Mouse (Mus musculus) ovary, adult 18-20 months (tissue): ENCODE results near the gene Aldh3b1.

ENCODE experiments used
- DNase-seq: peaks from one replicate; pipeline ENCODE4 v3.0.0; 2022; ENCODE audit warnings: low spot score, mixed read lengths

Aldh3b1 gene

DNA sequence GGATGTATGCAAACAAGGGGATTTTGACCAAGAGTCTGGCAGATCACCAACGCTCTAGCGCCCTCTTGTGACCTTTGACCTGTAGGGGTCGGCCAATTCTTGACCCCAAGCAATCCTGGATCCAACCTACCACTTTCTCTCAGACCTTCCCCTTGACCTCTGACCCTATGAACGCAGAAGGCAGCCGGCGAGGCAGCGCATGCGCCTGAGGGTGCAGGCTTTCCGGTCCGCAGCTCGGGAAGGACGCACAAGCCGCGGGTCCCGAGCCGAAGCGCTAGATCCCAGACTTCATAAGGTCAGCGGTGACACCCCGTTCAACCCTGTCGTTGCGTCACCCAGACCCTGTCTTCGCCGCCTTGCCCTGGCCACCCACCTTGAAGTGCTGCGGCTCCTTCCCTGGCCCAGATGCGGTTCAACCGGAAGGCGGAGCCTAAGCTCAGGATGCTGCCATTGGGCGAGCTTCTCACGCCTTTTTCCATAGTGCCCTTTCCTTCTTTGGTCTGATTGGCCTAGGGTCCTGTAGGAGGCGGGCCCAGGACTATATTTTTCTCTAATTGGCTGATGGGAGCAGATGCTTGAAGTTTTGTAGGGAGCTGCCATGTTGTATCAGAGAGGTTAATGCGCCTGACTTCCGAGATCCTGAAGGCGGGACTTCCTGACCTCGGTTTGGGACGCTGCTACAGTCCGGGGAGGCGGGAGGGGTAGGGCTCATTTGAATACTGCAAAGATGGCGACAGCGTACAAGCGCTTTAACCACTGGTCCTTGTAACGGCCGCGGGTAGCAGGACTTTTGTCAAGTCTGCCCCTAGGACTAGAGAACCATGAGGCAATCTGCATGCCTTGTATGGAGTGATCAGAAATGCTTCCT is 17.0 kb downstream of the Aldh3b1 start, which contains the start of gene Ndufs8:
Gene Ndufs8, minus strand, starts transcription at position 438 of the 868 bp plus-strand sequence.
- DNase-seq = peak; percentile 95

GRCm38 (mm10) chr19:3910206-3910605 is 19.4 kb downstream of the Aldh3b1 start:
- DNase-seq = no peak

GRCm38 (mm10) chr19:3907876-3908660 is 21.5 kb downstream of the Aldh3b1 start:
- no peak for DNase-seq

DNA sequence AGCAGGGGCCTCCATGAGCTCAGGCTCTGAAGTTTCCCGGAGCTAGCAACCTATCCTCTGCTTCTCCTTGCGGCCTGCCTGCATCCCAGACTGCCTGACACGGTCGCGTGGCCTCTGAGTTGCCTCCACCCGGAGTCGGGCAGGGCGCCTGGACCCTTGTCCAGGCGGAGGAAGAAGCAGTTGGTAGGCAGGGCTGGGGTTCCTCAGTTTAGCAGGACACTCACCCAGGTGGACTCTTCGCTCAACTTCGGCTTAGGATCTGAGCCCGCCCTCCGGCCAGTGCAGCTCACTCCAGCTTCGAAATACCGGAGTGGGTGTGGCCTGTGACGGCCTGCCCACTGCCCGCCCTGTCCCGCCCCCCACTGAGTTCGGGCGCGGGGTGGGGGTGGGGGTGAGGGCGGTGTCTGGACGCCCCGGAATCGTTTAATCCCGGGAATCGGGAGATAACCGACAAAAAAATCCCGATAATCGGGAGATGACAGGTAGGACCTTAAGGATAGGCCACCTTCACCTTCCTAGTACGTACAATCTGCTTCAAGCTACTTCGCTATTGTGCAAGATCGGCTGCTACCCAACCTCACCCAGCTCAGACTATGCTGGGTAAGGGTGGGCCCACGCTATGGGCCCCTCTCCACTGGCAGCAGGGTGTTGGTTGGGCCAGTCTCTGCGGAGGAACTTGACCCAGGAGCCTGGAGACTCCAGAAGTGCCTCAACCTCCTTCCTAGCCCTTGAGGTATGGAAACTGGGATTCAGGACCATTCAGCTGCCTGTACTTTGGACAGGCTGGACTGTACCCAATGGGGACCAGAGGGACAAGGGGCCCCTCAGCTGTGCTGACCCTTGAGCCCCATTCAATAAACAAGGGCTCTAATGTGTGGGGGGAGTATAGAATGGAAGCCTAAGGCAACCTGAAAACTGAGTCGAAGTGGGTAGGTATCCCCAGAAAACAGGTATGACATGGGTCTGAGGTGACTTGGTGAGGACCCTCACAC is 22.5 kb downstream of the Aldh3b1 start, which contains the start of gene Tcirg1:
Gene Tcirg1, minus strand, starts transcription at position 339 of the 992 bp plus-strand sequence.
- peak; percentile 80 for DNase-seq

DNA sequence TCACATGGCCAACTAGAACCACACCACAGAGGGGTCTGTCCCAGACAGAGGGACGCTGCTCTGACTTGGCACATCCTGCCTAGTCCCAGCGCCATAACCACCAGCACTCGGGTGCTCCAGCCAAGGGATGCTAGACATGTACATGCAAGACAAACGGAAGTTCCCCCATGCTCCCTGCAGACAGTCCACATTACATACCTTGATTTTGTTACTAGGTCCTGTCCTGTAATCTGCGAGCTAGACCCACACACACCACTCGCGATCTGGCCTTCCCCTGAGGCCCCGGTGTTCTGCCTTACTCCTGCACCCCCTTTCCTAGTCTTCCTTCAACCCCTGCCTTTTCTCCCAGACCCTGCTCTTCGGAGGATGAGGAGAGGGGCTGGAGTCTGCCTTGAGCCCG is 23.3 kb downstream of the Aldh3b1 start:
- no peak for DNase-seq

- DNase-seq = no peak
These were observed 24.2 kb downstream of the Aldh3b1 start for GRCm38 (mm10) chr19:3905261-3905969.

DNA sequence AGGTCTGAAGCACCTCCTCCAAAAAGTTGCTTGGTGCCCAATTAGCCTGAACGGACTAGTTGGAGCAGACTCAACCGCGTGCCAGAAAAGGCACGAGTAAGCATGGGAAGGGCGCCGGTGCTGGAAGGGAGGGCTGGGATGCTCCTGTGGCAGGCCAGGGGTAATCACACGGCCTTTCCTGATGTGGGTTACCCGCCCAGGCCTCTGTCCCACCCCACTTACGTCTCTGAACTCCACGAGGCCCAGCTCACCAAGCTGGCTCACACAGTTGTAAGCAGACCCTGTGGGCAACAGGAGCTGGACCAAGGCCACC is 25.3 kb downstream of the Aldh3b1 start:
- no peak for DNase-seq

DNA sequence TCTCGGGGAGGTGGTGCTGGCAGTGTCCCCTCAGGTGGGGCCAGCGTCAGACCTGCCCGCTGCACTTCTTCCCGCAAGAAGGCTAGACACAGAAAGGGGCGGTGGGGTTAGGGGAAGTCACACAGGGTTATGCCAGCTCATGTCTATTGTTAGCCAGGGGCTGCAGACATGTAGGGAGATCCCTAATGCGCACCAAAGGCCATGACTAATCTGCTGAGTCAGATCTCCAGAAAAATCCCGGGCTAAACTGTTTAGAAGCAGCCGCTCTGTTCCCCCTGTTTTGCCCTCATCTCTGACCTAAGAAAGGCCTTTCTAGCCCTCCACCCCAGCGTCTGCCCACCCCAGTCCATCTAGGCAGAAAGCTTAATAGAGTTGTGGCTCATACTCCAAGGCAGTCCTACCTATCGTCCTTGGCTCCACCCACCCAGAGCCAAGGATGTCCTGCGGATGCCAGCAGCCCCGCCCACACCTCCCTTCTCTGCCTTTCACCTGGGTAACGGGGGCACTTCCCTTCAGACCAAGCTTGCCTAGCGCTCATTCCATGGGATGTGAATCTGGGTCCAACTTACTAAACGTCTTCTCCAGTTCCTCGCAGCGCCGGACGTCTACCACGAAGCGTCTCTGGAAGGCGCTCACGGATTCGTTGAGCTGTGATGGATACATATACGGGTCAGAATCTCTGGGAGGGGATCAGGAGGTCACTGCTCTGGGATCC is 25.8 kb downstream of the Aldh3b1 start:
- no peak for DNase-seq

- DNase-seq = no peak
These were observed 26.6 kb downstream of the Aldh3b1 start for GRCm38 (mm10) chr19:3902966-3903365.

DNA sequence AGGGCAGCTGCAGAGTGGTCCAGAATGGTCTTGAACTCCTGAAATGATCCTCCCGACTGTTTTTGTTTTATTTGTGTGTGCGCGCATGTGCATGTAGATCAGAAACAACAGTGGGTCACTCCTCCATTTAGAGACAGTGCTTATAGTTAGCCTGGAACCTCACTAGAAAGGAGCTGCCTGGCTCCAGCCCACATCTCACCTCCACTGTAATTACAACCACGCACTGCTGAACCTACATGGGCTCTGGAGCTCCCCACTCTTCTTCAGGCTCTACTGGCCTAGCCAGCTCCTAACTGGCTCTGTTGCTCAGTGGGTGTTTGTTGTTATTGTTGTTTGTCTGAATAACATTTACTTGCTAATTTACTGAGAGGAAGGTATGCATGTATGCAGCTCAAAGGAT is 30.0 kb downstream of the Aldh3b1 start:
- DNase-seq = no peak

DNA sequence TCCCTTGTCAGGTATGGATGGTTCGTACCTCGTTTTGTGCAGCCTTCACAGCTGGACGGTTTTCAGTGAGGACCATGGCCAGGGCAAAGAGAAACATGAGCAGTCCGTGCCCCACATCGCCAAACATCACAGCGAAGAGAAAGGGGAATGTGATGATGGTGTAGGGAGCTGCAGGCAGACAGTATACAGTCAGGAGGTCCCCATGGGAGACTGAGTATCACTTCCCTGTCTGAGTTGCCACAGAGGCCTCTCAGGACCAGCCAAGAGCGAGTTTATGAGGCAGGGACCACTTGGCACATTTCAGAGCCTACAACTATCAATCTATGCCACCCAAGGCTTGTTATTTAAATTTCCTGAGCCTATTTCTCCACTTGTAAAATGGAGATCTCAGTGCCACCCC is 30.7 kb downstream of the Aldh3b1 start:
- no peak for DNase-seq

GRCm38 (mm10) chr19:3897557-3897956 is 32.1 kb downstream of the Aldh3b1 start:
- no peak for DNase-seq

DNA sequence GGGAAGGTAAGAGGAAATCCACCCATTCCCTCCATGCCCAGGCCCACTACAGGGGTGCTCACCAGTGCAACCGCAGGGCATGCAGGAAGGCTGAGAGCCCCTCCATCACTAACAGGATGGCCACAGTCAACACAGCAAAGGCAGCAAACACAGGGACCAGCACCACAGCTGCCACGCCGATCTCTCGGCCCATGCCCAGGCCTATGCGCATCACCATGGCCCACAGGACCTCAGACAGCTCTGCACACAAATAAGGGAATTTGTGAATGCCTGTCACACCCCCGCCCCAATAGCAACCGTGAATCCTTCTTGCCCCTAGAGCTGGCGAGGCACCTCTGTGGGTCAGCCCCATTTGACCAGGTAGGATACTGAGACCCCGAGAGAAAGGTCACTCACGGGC is 33.4 kb downstream of the Aldh3b1 start:
- DNase-seq = no peak

DNA sequence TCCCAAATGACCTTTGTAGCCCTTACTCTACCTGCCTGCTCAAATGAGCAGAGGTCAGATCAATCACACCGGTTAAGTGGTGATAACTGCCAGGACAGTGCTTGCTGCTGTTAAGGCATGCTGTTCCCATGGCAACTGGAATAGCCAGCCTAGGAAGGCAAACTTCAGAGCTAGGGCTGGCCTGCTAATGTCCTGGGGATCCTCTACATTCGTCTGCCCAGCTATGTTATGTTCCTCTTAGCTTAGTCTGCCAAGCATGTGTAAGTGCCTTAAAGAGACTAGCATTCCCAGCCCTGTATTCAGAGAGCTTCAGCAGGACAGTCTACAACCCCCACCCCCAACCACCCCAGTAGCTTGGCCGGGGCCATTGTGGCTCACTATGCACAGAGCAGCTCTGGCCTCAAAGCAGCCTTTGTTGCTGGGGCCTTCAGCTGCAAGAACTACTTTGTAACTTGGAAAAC is 34.4 kb downstream of the Aldh3b1 start:
- no peak for DNase-seq

DNA sequence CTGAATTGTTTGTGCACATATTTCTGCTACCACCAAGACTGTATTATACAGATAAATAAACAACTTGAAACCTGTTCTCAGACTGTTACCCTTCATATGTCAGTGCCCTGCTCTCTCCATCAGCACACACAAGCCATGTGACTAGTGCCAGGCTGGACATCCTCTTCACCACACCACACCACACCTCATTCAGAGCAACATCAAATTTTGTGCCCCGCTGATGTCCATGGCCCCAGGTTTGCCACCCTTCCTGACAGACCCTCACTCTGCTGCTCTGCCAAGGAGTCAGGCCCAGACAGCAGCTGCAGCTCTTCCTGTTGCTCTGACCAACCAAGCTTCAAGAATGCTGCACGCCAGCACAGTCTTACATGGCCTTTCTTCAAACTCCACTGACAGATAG is 35.3 kb downstream of the Aldh3b1 start:
- no peak for DNase-seq

DNA sequence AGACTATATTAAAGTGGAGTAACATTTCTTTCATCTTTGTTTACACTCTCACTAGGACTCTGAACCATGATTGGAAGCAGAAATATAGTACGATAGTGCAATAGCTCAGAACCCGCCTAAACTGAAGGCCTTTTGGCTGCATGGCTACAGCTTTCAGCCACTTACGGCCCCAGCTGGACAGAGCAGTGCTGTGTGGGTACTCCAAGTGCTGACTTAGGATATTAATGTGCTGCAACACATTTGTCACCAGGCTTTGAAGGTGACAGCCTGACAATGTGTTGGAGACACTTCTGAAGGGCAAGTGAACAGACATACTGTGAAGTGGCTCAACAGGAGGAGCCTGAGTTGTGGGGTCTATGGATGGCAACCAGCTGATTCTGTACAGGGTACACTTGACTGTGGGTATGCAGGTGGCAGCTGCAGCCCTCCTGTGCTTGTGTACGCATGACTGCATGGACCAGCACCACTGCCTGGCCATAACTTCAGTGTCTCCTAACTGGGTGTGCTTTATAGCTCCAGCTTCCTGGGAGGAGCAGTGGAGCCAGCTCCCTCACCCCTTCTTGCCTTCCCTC is 36.0 kb downstream of the Aldh3b1 start:
- DNase-seq = no peak

DNA sequence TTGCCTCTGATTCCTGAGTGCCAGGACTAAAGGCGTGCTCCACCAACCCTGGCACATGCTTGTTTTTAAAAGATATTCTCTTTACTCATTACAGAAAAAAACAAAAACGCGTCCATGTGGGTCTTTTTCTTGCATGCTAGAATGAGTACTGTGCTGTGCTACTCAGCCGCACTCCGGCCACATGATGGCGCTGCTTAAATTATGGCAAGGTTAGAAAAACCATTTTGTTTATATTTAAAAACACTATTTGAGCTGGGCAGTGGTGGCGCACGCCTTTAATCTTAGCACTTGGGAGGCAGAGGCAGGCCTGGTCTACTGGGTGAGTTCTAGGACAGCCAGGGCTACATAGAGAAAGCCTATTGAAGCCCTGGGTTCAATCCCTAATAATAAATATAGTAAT is 39.4 kb downstream of the Aldh3b1 start:
- no peak for DNase-seq

GRCm38 (mm10) chr19:3889096-3889495 is 40.5 kb downstream of the Aldh3b1 start:
- DNase-seq = no peak

- peak; percentile 65 for DNase-seq
These were observed 45.1 kb downstream of the Aldh3b1 start for GRCm38 (mm10) chr19:3884325-3884990.

DNA sequence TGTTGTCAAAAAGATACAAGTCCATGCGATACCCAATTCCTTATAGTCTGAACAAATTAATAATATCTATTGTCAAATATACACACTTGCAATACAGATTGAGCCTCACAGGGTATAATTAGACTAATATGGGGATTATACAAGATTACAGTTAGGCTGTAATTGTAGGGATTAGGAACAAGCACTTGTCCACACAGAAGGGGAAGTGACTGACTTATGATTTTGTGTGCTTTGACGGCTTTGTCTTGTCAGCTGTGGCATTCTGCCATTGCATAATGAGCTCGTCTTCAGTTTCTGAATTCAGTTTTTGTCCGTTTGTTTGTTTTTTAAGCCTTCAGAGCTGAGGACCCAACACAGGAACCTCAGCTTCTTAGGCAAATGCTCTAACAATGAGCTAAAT is 47.4 kb downstream of the Aldh3b1 start:
- no peak for DNase-seq
